Mouse (Mus musculus) heart, adult 2 months (tissue): ENCODE data around the gene Fryl. TPM values are rescaled to one million over a fixed set of nuclear protein-coding genes. Genes with fewer than 3 reads are reported as not detected.

ENCODE experiments used
- DNase-seq, 2 experiments: peaks; one replicate each; pipeline ENCODE4 v3.0.0; 2021
- H3K27ac ChIP-seq: fragments of 200-600 bp; 2 replicates; pipeline ENCODE4 v1.8.1; 2022
- H3K27me3 ChIP-seq: fragments of 200-500 bp; 2 replicates; pipeline ENCODE4 v1.6.1; 2012; ENCODE audit warnings: mild to moderate bottlenecking, low read length, inconsistent platforms, mixed read lengths; ENCODE audit not compliant: control insufficient read depth, insufficient read depth
- H3K36me3 ChIP-seq: fragments of 200-500 bp; 2 replicates; pipeline ENCODE4 v1.6.1; 2012; ENCODE audit warnings: low read length, inconsistent platforms; ENCODE audit not compliant: control insufficient read depth, insufficient read depth
- H3K4me1 ChIP-seq: fragments of 200-500 bp; 2 replicates; pipeline ENCODE4 v1.6.1; 2011; ENCODE audit warnings: low read length; ENCODE audit not compliant: control insufficient read depth, insufficient read depth
- H3K4me3 ChIP-seq: fragments of 200-600 bp; 2 replicates; pipeline ENCODE4 v1.8.1; 2022
- H3K79me2 ChIP-seq: fragments of 200-500 bp; replicated peaks from 2 replicates; pipeline ENCODE4 v1.6.1; 2012; ENCODE audit warnings: mild to moderate bottlenecking, inconsistent platforms, low read length, moderate library complexity, mixed read lengths; ENCODE audit not compliant: control insufficient read depth, insufficient read depth
- H3K9ac ChIP-seq: fragments of 200-500 bp; 2 replicates; pipeline ENCODE4 v1.6.1; 2012; ENCODE audit warnings: low read depth, mild to moderate bottlenecking, control low read depth, inconsistent platforms, low read length, mixed read lengths
- CTCF ChIP-seq: fragments of 200-600 bp; IDR thresholded peaks from 2 replicates; pipeline ENCODE4 v1.8.1; 2022; ENCODE audit warnings: antibody characterized with exemption, mild to moderate bottlenecking, moderate library complexity
- EP300 ChIP-seq: fragments of 200-500 bp; IDR thresholded peaks from 2 replicates; pipeline ENCODE4 v1.6.1; 2011; ENCODE audit warnings: low read depth, low read length, control low read depth; ENCODE audit not compliant: insufficient read depth
- POLR2A ChIP-seq: fragments of 200-500 bp; IDR thresholded peaks from 2 replicates; pipeline ENCODE4 v1.6.1; 2011; ENCODE audit warnings: mild to moderate bottlenecking, low read depth, low read length, control low read depth; ENCODE audit not compliant: insufficient read depth
- WGBS: fragments of 180-500 bp; shearing (Covaris S2); methylation state at CpG from one replicate; pipeline ENCODE4 v1.1.7; 2018; 5-methylcytosine and 5-hydroxymethylcytosine counted together
- intact Hi-C: fragments of 180-260 bp; cut with DNase I; formaldehyde crosslinking; loops from one replicate; pipeline ENCODE4 v1.15.1; 2025
- polyA plus RNA-seq: library from polyadenylated mRNA; depleted of rRNA; stranded (reverse); fragments of >200 nt; gene quantifications from 2 replicates; pipeline ENCODE4 v1.2.3, GENCODE M21; 2012
- total RNA-seq, 2 experiments: library from RNA; stranded (reverse); gene quantifications; 2 replicates each; pipeline ENCODE4 v1.2.3; 2021

Fryl gene
- total and polyA plus RNA-seq, 3 experiments, result 25.9 to 40.7 (median 32.9) TPM

- Histone ChIP-seq H3K4me3 (no peak overlapping the region), H3K4me1 (peaks cover 8% of the 10 kb centered on the region), H3K79me2 (peaks cover 3% of the 10 kb centered on the region), H3K27me3 (no peaks in the 10 kb centered on the region), H3K27ac (no peak overlapping the region), H3K36me3 (no peaks in the 10 kb centered on the region; the same call in none of the 2 replicates), H3K9ac (no peak overlapping the region)
- intact Hi-C loops, result no loop called here
- no peak for DNase-seq
- WGBS, result 66% methylated on average over 1 of the region's 1 CpGs
- TF ChIP-seq EP300, result no peak
- TF ChIP-seq POLR2A, result no peak
- TF ChIP-seq CTCF, result no peak
These were observed 85.2 kb downstream of the Fryl start for GRCm38 (mm10) chr5:73171203-73171602.

GRCm38 (mm10) chr5:73168769-73169272 lies 87.6 kb downstream of the Fryl start:
- H3K9ac ChIP-seq, result no peak overlapping the region
- DNase-seq, result peak in 1 of 2 experiments; percentile 33
- no peaks in the 10 kb centered on the region for H3K27me3 ChIP-seq
- H3K36me3 ChIP-seq, result no peaks in the 10 kb centered on the region; the same call in none of the 2 replicates
- peak overlapping the region; percentile 15; the same call in 1 of the 2 replicates for H3K27ac ChIP-seq
- H3K79me2 ChIP-seq, result peaks cover 5% of the 10 kb centered on the region
- H3K4me3 ChIP-seq, result no peak overlapping the region
- 24% methylated on average over 5 of the region's 5 CpGs for WGBS
- intact Hi-C loops, result no loop called here
- TF ChIP-seq POLR2A (no peak), EP300 (no peak), CTCF (no peak)
- peaks cover 10% of the 10 kb centered on the region for H3K4me1 ChIP-seq

DNA sequence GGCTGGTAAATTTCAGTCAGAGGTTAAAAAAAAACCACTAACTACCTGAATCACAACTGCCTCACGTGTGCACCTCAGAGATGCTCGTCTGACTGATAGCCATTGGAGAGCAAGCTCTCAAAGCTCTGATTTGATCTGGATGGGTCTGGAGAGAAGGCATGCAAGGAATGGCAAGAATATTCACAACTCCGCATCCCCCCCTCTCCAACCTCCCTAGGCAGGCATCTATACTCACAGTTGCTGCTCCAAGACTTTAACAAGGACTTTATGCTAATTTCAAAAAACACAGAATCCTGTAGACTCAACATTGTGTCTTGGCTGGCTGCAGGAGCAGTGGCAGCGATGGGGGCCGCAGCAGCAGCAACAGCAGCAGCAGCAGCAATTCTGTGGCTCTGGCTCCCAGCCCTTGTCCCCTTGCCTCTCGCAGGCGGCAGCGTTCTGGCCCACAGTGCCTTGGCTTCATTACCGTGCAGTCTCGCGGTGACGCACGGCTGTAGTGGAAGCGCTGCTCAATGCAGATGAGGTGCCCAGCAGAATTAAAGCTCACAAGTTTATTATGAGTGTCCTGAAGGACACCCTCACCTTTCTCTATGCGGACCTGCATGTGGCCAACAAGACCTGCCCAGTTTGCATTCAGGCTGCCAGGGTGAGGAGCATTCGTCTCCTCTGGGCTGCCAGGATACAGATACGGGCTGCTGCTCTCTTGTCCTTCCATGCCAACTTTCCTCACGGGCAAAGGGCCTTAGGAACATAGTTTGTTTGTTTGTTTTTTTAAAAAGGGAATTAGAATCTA lies 88.2 kb downstream of the Fryl start:
- intact Hi-C loops, result no loop called here
- no peak for TF ChIP-seq EP300
- TF ChIP-seq CTCF, result no peak
- TF ChIP-seq POLR2A, result no peak
- Histone ChIP-seq H3K27me3 (no peaks in the 10 kb centered on the region), H3K79me2 (peaks cover 5% of the 10 kb centered on the region), H3K9ac (peak overlapping the region; percentile 2; the same call in 1 of the 2 replicates), H3K4me1 (peaks cover 9% of the 10 kb centered on the region), H3K36me3 (no peaks in the 10 kb centered on the region; the same call in none of the 2 replicates), H3K27ac (peak overlapping the region; percentile 15; the same call in 1 of the 2 replicates), H3K4me3 (0 out of 2 replicates have a peak overlapping the region, but pooled peaks have one; percentile 11)
- WGBS, result 59% methylated on average over 18 of the region's 18 CpGs
- DNase-seq, result peak in 1 of 2 experiments; percentile 39

DNA sequence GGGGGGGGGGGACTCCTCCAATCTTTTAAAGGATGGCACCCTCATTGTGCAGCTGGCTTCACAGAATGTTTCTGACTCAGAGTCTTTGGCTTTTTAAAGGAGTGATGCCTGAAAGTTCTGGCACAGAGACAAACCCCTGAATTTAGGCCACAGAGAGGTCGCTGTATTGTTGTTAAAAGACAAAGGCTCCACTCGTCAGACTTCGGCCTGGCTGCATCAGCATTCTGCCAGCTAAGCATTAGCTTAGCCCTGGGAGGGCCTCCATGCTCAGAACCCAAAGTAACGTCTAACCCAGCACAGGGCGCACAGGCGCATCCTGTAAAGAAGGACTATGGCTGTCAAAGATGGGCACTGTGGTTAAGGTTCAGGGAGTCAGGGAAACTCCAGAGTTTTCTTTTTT lies 92.4 kb downstream of the Fryl start:
- no peak for DNase-seq

DNA sequence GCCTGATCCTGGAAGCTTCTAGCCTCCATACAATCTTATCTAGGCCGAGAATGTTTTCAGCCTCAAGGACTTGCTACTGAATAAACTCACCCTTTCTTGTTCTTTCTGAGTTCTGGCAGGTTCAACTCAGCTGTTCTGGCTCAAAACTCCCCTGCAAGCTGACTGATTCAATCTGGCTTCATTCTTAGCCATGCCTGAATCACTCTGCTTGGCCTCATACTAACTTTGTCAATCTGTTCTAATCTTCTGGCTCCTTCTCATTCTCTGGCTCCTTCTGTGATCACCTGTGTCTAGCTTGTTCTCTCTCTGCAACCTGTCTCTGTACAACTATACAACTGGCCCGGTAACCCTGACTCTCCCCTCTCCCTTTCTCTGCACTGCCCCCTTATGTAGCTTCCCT lies 93.9 kb downstream of the Fryl start:
- Histone ChIP-seq H3K79me2 (peaks cover 11% of the 10 kb centered on the region), H3K4me3 (no peak overlapping the region), H3K27ac (no peak overlapping the region; the same call in 1 of the 2 replicates), H3K9ac (no peak overlapping the region), H3K36me3 (no peaks in the 10 kb centered on the region; the same call in 1 of the 2 replicates), H3K4me1 (peaks cover 3% of the 10 kb centered on the region), H3K27me3 (no peaks in the 10 kb centered on the region)
- WGBS, result 39% methylated on average over 2 of the region's 2 CpGs
- no peak for DNase-seq
- intact Hi-C loops, result no loop called here
- TF ChIP-seq POLR2A (no peak), EP300 (no peak), CTCF (no peak)

More for the DNA sequence above, 92.4 kb downstream of the Fryl start:
- intact Hi-C loops, result no loop called here
- H3K36me3 ChIP-seq, result no peaks in the 10 kb centered on the region; the same call in 1 of the 2 replicates
- H3K9ac ChIP-seq, result no peak overlapping the region
- H3K27ac ChIP-seq, result no peak overlapping the region
- H3K27me3 ChIP-seq, result no peaks in the 10 kb centered on the region
- no peak overlapping the region for H3K4me3 ChIP-seq
- TF ChIP-seq EP300 (no peak), CTCF (no peak), POLR2A (no peak)
- peaks cover 9% of the 10 kb centered on the region for H3K79me2 ChIP-seq
- 40% methylated on average over 6 of the region's 6 CpGs for WGBS
- H3K4me1 ChIP-seq, result peaks cover 7% of the 10 kb centered on the region

- Histone ChIP-seq H3K79me2 (peaks cover 6% of the 10 kb centered on the region), H3K4me1 (peaks cover 2% of the 10 kb centered on the region), H3K9ac (no peak overlapping the region), H3K27me3 (no peaks in the 10 kb centered on the region), H3K36me3 (no peaks in the 10 kb centered on the region), H3K4me3 (no peak overlapping the region), H3K27ac (no peak overlapping the region)
- DNase-seq, result no peak
- WGBS, result 94% methylated on average over 9 of the region's 9 CpGs
- intact Hi-C loops, result no loop called here
- TF ChIP-seq EP300 (no peak), POLR2A (no peak), CTCF (no peak)
These were observed 96.0 kb downstream of the Fryl start for GRCm38 (mm10) chr5:73160440-73160839.
